Mouse (Mus musculus): ENCODE measurements around the gene Sema4a.

GRCm38 (mm10) chr3:88458778-88459219 lies 2.2 kb downstream of the Sema4a start:
- TF ChIP-seq CTCF (IDR thresholded peaks at IDR 0.05; ENCODE audit: low read depth) (no peak), EP300 (IDR thresholded peaks at IDR 0.05; ENCODE audit: low read depth) (no peak)

All from heart, postnatal 0 days (tissue).